Mouse (Mus musculus): ENCODE measurements around the gene Nrxn1.

Gene Nrxn1

GRCm38 (mm10) chr17:90955221-90955620, 137.7 kb downstream of the Nrxn1 start:
- no peak for DNase-seq

GRCm38 (mm10) chr17:90934929-90935328, 157.9 kb downstream of the Nrxn1 start:
- DNase-seq: no peak

- no peak for DNase-seq
Measured at GRCm38 (mm10) chr17:90913320-90913719, 179.6 kb downstream of the Nrxn1 start.

GRCm38 (mm10) chr17:90912746-90913145, 180.1 kb downstream of the Nrxn1 start:
- DNase-seq: no peak

- no peak for DNase-seq
Measured at GRCm38 (mm10) chr17:90912341-90912740, 180.5 kb downstream of the Nrxn1 start.

GRCm38 (mm10) chr17:90906118-90907093, 186.5 kb downstream of the Nrxn1 start:
- no peak for DNase-seq

GRCm38 (mm10) chr17:90905143-90905542, 187.7 kb downstream of the Nrxn1 start:
- no peak for DNase-seq

GRCm38 (mm10) chr17:90892327-90893259, 200.3 kb downstream of the Nrxn1 start:
- DNase-seq: no peak

- no peak for DNase-seq
Measured at GRCm38 (mm10) chr17:90891711-90892110, 201.2 kb downstream of the Nrxn1 start.

GRCm38 (mm10) chr17:90857225-90857624, 235.6 kb downstream of the Nrxn1 start:
- no peak for DNase-seq

- no peak for DNase-seq
Measured at GRCm38 (mm10) chr17:90843876-90844275, 249.0 kb downstream of the Nrxn1 start.

- no peak for DNase-seq
Measured at GRCm38 (mm10) chr17:90843072-90843611, 249.7 kb downstream of the Nrxn1 start.

- DNase-seq: no peak
Measured at GRCm38 (mm10) chr17:90837022-90837414, 255.9 kb downstream of the Nrxn1 start.

- no peak for DNase-seq
Measured at GRCm38 (mm10) chr17:90836154-90837021, 256.5 kb downstream of the Nrxn1 start.

- no peak for DNase-seq
Measured at GRCm38 (mm10) chr17:90818340-90818739, 274.5 kb downstream of the Nrxn1 start.

- no peak for DNase-seq
Measured at GRCm38 (mm10) chr17:90817898-90818297, 275.0 kb downstream of the Nrxn1 start.

GRCm38 (mm10) chr17:90815306-90815705, 277.6 kb downstream of the Nrxn1 start:
- DNase-seq: no peak

- DNase-seq: no peak
Measured at GRCm38 (mm10) chr17:90813760-90814159, 279.1 kb downstream of the Nrxn1 start.

GRCm38 (mm10) chr17:90812485-90812884, 280.4 kb downstream of the Nrxn1 start:
- no peak for DNase-seq

GRCm38 (mm10) chr17:90809197-90810163, 283.4 kb downstream of the Nrxn1 start:
- DNase-seq: peak; percentile 28

GRCm38 (mm10) chr17:90808256-90808655, 284.6 kb downstream of the Nrxn1 start:
- DNase-seq: no peak
